Mouse (Mus musculus): ENCODE data around the gene Col13a1. TPM values are rescaled to one million over a fixed set of nuclear protein-coding genes. Genes with fewer than 3 reads are reported as not detected.

Col13a1 gene
- 24.7 and 25.3 TPM in 2 replicates for polyA plus RNA-seq (2012; rRNA removed)

DNA sequence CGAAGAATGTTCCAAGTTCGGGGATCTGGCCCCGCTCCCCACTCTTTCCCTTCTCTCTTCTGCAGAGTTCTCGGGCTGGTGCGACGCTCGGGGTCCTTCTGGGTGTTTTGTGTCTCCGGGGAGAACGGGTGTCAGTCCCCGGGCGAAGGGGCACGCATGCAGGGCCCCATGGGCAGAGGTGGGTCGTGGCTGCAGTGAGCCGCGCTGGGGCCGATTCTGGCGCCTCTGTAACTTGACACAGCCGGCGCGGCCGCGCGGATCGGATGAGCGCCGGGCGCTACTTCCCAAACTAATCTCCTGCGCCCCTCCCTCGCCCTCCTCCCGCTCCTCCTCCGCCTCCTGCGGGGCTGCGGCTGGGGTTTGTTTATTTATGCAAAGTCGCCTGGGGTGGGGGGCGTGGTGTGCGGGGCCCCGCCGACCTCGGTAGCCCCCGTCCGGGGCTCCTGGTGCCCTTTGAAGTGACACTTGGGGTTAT, at the start of gene Col13a1:
Gene Col13a1 (minus strand): TSS at position 243 of the 475 bp plus-strand sequence.
- peak; percentile 17; the same call in 1 of the 2 replicates for TF ChIP-seq POLR2A (IDR thresholded peaks at IDR 0.05; ENCODE audit: borderline replicate concordance, extremely low read depth, low read depth, low read length)
- no peak for TF ChIP-seq CTCF (IDR thresholded peaks at IDR 0.05; ENCODE audit: insufficient read depth, low read length)
- Histone ChIP-seq H3K4me1 (ENCODE audit: control insufficient read depth, insufficient read depth, low read length) (no peaks in the 10 kb centered on the region), H3K4me3 (replicated peaks; ENCODE audit: extremely low read depth, low read depth, low read length) (peak within 1 kb of the TSS; percentile 47)
- WGBS = under 1% methylated on average over 41 of the region's 41 CpGs
- no peak for DNase-seq

DNA sequence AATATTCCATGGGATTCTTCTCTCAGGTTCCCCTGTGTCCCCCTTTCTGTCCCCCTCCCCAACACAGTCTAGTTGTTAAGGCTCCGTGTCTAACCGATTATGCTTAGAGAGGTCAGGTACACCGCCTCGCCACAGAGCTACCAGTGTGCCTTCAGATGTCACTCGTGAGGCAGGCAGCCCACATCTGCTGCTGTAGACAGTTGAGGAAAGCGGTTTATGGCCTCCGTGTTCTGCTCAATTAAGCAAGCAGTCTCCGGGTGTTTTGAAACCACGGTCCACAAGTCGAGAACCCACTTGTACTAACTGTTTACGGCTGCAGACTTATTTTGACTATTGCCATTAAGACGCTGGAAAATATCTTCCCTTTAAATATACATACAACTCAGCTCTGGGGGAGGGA, 48.8 kb upstream of the Col13a1 start:
- Histone ChIP-seq H3K4me1 (ENCODE audit: control insufficient read depth, insufficient read depth, low read length) (no peaks in the 10 kb centered on the region), H3K4me3 (replicated peaks; ENCODE audit: extremely low read depth, low read depth, low read length) (no peak overlapping the region)
- DNase-seq = no peak
- TF ChIP-seq POLR2A (IDR thresholded peaks at IDR 0.05; ENCODE audit: borderline replicate concordance, extremely low read depth, low read depth, low read length) (no peak), CTCF (IDR thresholded peaks at IDR 0.05; ENCODE audit: insufficient read depth, low read length) (no peak)
- WGBS = 73% methylated on average over 12 of the region's 12 CpGs

DNA sequence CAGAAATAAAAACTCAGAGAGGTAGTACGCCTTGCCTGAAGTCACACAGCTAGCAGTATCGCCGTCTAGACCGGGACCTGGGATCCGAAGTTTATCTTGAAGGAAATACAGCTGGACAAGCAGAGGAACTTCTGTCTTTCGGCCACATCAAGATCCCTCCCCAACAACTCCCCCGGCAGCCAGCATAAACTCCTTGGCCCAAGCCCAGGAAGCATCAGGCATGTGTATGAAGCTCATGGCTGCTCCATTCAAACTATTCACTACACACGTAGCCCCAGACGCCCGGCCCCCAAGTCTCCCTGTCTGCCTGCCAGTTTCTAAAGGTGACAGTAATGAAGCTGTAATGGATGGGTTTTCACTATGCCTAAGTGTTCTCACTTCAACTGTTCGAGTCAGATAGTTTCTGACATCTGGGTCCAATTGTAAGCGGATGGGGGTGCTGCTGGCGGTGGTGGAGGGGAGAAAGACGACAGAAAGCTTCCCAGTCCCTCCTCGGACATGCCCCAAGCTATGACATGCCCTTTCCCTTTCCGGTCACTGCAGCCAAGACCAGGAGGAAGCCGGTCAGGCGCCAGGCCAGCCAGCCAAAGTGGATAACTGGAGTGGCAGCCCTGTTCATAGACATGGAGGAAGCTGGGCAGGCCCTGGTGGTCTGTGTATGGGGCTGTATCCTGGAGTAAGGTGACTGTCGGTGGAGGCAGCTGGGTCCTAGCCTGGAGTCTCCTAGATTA, 45.1 kb upstream of the Col13a1 start:
- Histone ChIP-seq H3K4me3 (replicated peaks; ENCODE audit: extremely low read depth, low read depth, low read length) (no peak overlapping the region), H3K4me1 (ENCODE audit: control insufficient read depth, insufficient read depth, low read length) (no peaks in the 10 kb centered on the region)
- peak; percentile 43 for DNase-seq
- 24% methylated on average over 19 of the region's 19 CpGs for WGBS
- TF ChIP-seq CTCF (IDR thresholded peaks at IDR 0.05; ENCODE audit: insufficient read depth, low read length) (no peak), POLR2A (IDR thresholded peaks at IDR 0.05; ENCODE audit: borderline replicate concordance, extremely low read depth, low read depth, low read length) (no peak)

DNA sequence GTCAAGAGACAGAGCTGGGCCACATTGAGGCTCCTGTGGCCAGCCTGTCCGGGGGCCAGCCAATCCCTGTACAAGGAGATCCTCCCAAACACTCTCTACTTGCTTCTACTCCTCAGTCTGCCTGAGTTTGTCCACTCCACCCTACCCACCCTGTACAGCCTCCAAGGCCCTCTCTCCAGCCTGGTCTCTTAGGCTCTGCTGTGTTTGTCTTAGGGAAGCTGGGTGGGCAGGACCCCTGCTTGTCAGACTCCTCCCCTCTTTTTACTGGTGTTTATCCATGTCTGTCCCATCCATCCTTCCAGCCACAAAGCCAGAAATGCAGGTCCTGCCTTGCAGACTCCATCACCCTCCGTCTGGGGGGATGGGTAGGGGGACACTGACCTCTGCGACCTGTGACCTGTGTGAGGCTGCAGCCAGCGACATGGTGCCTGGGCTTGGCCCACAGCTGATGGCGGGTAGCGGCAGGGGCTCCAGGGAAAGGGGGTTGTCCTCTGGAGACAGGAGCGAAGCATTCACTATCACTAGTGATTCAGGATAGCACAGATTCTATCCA, 41.2 kb upstream of the Col13a1 start:
- DNase-seq = no peak
- no peak for TF ChIP-seq POLR2A (IDR thresholded peaks at IDR 0.05; ENCODE audit: borderline replicate concordance, extremely low read depth, low read depth, low read length)
- H3K4me1 ChIP-seq (ENCODE audit: control insufficient read depth, insufficient read depth, low read length) = no peaks in the 10 kb centered on the region
- WGBS = 45% methylated on average over 7 of the region's 7 CpGs
- no peak overlapping the region for H3K4me3 ChIP-seq (replicated peaks; ENCODE audit: extremely low read depth, low read depth, low read length)

DNA sequence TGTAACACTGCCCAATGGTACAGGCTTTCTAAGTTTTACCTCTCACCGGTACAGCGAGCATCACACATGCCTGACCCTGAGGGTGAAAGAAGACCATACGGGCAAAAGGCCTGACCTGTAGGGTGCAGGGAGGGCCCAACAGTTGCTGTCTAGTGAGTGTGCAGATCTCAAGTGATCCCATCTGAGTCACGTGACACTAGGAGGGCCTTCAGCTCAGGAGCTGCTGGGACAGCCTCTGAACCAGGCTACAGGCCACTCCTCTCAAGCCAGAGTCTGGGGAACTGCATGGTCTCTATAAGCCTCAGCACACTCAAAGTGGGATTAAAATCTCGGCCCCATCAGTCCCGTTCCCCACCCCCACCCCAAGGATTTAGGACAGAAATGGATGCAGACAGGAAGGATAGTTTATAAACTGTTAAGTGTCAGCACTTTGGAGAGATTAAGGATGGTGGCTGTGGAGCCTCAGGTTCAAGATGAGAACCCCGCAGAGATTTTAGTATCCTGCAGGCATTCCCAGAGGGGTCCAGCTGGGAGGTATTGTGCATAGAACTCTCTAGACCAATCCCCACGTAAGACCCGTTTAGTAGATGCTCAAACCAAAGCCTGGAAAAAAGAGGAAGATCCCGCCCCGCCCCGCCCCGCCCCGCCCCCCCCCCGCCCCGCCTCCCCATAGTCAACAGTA, 40.6 kb upstream of the Col13a1 start:
- Histone ChIP-seq H3K4me1 (ENCODE audit: control insufficient read depth, insufficient read depth, low read length) (no peaks in the 10 kb centered on the region), H3K4me3 (replicated peaks; ENCODE audit: extremely low read depth, low read depth, low read length) (no peak overlapping the region)
- 32% methylated on average over 16 of the region's 16 CpGs for WGBS
- no peak for TF ChIP-seq CTCF (IDR thresholded peaks at IDR 0.05; ENCODE audit: insufficient read depth, low read length)
- DNase-seq = no peak

DNA sequence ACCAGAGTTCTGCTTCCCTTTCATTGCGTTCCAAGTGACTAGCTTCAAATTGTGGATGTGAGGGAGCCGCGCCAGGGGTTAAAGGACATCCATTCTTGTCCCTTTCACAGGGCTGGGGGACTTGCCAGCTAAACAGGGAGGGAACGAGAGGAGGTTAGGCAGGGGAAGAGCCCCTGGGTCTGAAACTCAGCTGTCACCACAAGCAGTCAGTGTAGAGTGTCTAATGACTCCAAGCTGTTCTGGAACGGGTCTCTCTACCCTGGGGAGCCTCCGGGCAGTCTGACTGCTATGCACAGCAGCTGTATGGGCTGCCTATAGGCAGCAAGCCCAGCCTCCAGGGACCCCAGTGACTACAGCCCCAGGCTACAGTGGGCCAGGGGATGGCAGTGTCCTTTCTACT, 38.0 kb upstream of the Col13a1 start:
- Histone ChIP-seq H3K4me1 (ENCODE audit: control insufficient read depth, insufficient read depth, low read length) (no peaks in the 10 kb centered on the region), H3K4me3 (replicated peaks; ENCODE audit: extremely low read depth, low read depth, low read length) (no peak overlapping the region)
- no peak for TF ChIP-seq POLR2A (IDR thresholded peaks at IDR 0.05; ENCODE audit: borderline replicate concordance, extremely low read depth, low read depth, low read length)
- no peak for TF ChIP-seq CTCF (IDR thresholded peaks at IDR 0.05; ENCODE audit: insufficient read depth, low read length)
- no peak for DNase-seq
- WGBS = 64% methylated on average over 6 of the region's 6 CpGs

DNA sequence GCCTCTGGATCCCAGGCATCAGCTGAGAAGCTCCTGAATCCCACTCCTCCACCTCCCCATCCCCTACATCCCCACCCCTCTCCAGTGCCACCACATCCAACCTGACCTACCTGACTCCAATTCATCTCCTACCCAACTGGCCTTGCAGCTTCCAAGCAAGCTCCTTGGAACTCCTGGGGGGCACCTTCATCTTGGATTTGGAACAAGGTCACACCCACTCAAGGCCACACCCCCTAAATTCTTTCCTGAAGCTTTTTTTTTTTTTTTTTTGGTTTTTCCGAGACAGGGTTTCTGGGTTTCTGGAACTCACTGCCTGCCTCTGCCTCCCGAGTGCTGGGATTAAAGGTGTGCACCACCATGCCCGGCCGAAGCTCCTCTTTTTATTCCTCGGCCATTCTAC, 34.3 kb upstream of the Col13a1 start:
- Histone ChIP-seq H3K4me1 (ENCODE audit: control insufficient read depth, insufficient read depth, low read length) (no peaks in the 10 kb centered on the region), H3K4me3 (replicated peaks; ENCODE audit: extremely low read depth, low read depth, low read length) (no peak overlapping the region)
- TF ChIP-seq CTCF (IDR thresholded peaks at IDR 0.05; ENCODE audit: insufficient read depth, low read length) = no peak
- no peak for TF ChIP-seq POLR2A (IDR thresholded peaks at IDR 0.05; ENCODE audit: borderline replicate concordance, extremely low read depth, low read depth, low read length)
- no peak for DNase-seq
- 82% methylated on average over 5 of the region's 5 CpGs for WGBS

DNA sequence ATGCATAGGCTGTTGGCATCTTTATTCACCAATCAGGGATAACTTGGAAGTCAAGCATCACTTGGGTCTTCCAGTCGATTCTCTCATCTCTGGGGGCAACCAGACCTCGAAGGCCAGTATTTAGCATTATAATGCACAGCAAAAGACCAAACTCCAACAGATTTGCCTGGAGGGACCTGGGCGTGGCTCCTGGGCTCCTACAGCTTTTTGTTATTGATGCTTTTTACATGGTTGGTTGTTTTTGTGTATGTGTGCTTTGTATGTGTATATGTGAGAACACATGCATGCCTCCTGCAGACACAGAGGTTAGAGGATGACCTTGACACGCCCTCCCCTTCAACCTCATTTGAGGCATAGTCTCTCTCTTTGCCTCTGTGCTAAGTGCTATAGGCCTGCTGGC, 33.5 kb upstream of the Col13a1 start:
- DNase-seq = no peak
- no peak for TF ChIP-seq POLR2A (IDR thresholded peaks at IDR 0.05; ENCODE audit: borderline replicate concordance, extremely low read depth, low read depth, low read length)
- no peak for TF ChIP-seq CTCF (IDR thresholded peaks at IDR 0.05; ENCODE audit: insufficient read depth, low read length)
- H3K4me3 ChIP-seq (replicated peaks; ENCODE audit: extremely low read depth, low read depth, low read length) = no peak overlapping the region
- H3K4me1 ChIP-seq (ENCODE audit: control insufficient read depth, insufficient read depth, low read length) = no peaks in the 10 kb centered on the region
- WGBS = 79% methylated on average over 4 of the region's 4 CpGs

DNA sequence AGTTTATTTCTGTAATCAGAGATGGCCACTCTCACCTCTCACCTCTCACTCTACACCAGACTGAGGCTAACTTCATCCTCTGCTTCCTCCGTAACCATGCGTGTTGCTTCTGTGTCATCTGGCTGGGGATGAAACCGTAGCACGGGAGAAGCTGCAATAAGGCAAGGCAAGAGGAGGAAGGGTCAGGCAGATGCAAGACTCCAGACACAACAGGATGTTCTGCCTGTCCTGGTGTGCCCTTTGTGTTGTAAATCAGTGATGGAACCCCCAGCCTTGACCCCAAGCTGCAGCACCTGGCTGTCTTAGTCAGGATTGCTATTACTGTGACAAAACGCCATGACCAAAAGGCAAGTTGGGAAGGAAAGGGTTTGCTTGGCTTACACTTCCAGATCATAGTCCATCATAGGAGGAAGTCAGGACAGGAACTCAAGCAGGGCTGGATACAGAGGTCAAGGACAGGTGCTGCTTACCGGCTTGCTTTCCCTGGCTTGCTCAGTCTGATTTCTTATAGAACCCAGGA, 31.1 kb upstream of the Col13a1 start:
- no peak for TF ChIP-seq CTCF (IDR thresholded peaks at IDR 0.05; ENCODE audit: insufficient read depth, low read length)
- no peak for TF ChIP-seq POLR2A (IDR thresholded peaks at IDR 0.05; ENCODE audit: borderline replicate concordance, extremely low read depth, low read depth, low read length)
- Histone ChIP-seq H3K4me1 (ENCODE audit: control insufficient read depth, insufficient read depth, low read length) (no peaks in the 10 kb centered on the region), H3K4me3 (replicated peaks; ENCODE audit: extremely low read depth, low read depth, low read length) (no peak overlapping the region)
- 54% methylated on average over 6 of the region's 6 CpGs for WGBS
- no peak for DNase-seq

Measured in lung, adult 2 months (tissue).